Mouse (Mus musculus): ENCODE measurements at regions not wholly inside any gene's neighbourhood (a gene's known extent, or its start where the extent isn't known, plus 50 kb on each side); places are given as distances from the start of the nearest gene placed in this dataset.

- TF ChIP-seq CTCF (IDR thresholded peaks at IDR 0.05; ENCODE audit: borderline replicate concordance, insufficient read depth, low read depth, low read length) (no peak), POLR2A (IDR thresholded peaks at IDR 0.05; ENCODE audit: borderline replicate concordance, insufficient read depth, low read length) (no peak)
Observed at GRCm38 (mm10) chr15:25296714-25297113, 116.8 kb downstream of the Basp1 start.
